Comparison of ENCODE assay signal across 15 mouse cellular contexts in the genomic region with DNA sequence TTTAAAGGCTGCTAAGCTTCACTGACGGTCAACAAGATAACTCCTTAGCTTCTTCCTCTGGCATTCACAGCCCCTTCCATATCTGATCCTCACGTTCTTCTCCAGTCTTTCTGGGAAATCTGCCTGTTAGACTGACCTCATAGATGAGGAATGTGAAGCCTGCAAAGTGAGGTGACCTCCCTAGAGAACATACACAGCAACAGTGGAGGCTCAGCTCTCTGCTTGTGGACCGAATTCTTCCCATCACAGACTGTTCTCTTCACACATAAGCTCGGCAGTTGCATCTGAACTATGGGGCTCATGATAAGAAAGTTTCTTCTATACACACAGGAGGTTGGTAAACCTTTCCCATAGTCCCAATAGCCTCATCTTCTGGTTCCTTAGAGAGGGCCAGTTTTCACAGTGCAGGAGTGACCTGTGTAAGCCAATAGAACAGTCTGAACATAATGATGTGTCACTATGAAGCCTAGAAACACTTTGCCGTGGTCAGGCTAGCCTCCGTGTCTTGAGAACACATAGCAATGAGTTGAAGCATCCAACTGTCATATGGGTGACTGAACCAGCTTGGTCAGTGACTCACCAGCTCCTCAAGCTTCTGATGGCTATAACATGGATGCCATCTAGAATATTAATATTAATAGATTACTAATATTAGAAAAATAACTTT.
A peak's percentile ranks its signal among the peaks of the same experiment; 100 is the strongest.
DNase-seq lines count a peak whose midpoint lies in the region; ATAC-seq lines count a peak whose summit lies in the region.
"Had no signal": no experiment of that assay in that cellular context is flagged by ENCODE, and none has a peak within 500 bp of the region (broad histone marks: within the 10 kb centered on the region; RNA-seq: fewer than 3 reads in every experiment).

No protein-coding gene starts in this region.

- 32% methylated on average over 6 of the region's 6 CpGs for WGBS in heart, embryonic 16.5 days

- no peak overlapping the region for H3K9ac ChIP-seq in heart, embryonic 16.5 days (ENCODE audit: low read length)
- H3K9ac ChIP-seq: forebrain, postnatal 0 days; liver, embryonic 12.5 days had no signal

- no peak overlapping the region for H3K4me3 ChIP-seq in heart, embryonic 16.5 days (ENCODE audit: low read length)
- H3K4me3 ChIP-seq: liver, embryonic 12.5 days; megakaryocyte, embryonic 14.5 days had no signal

- H3K36me3 ChIP-seq in heart, embryonic 16.5 days (ENCODE audit: control insufficient read depth, insufficient read depth), result no peaks in the 10 kb centered on the region
- H3K36me3 ChIP-seq: liver, embryonic 12.5 days had no signal

- peak overlapping the region; percentile 24; the same call in 1 of the 2 replicates for H3K27ac ChIP-seq in heart, embryonic 16.5 days (ENCODE audit: low read length)
- H3K27ac ChIP-seq: liver, embryonic 12.5 days had no signal

- H3K27me3 ChIP-seq in heart, embryonic 16.5 days (ENCODE audit: control insufficient read depth, insufficient read depth, low read length), result no peaks in the 10 kb centered on the region
- H3K27me3 ChIP-seq: liver, embryonic 12.5 days; megakaryocyte, embryonic 14.5 days had no signal

- H3K4me2 ChIP-seq in heart, embryonic 16.5 days (ENCODE audit: low read depth, low read length), result no peak overlapping the region
- H3K4me2 ChIP-seq: liver, embryonic 12.5 days had no signal

- H3K4me1 ChIP-seq in heart, embryonic 16.5 days (ENCODE audit: control insufficient read depth, insufficient read depth, low read length), result peaks cover 9% of the 10 kb centered on the region
- H3K4me1 ChIP-seq: liver, embryonic 12.5 days; megakaryocyte, embryonic 14.5 days had no signal

- DNase-seq in heart, postnatal 4 days, result no peak
- DNase-seq in 3134 (ENCODE audit: extremely low read depth, insufficient read length, low spot score) (peak; percentile 70), MN1 (ENCODE audit: low spot score) (peak; percentile 11), liver (no peak)
- peak; percentile 14 for DNase-seq in lung, postnatal 10 days
- DNase-seq in layer of hippocampus, adult 18-20 months (ENCODE audit: low spot score in 2 of 2), result no peak
- DNase-seq: adrenal gland, postnatal 25 days; cerebellum, postnatal 36 days; forebrain, postnatal 0 days; right cerebral cortex, postnatal 25 days; thymus, postnatal 4 days had no signal

- H3K9me3 ChIP-seq in heart, embryonic 16.5 days (replicated peaks; ENCODE audit: control insufficient read depth, low read length), result no peaks in the 10 kb centered on the region
- H3K9me3 ChIP-seq: liver, embryonic 12.5 days had no signal

- peak; percentile 70 for ATAC-seq in heart, embryonic 16.5 days (replicated peaks; ENCODE audit: extremely low read depth, insufficient read depth, low FRiP score)
- ATAC-seq: forebrain, postnatal 0 days; hindbrain, embryonic 16.5 days; liver, embryonic 12.5 days had no signal

Comparison
In these comparisons a context has a peak if more than half of its experiments do, and no peak if none do; other contexts are left out.
1. DNase-seq: peak in 3134 (single experiment), MN1 (single experiment) and lung, postnatal 10 days (single experiment); none in heart, postnatal 4 days (single experiment), liver (single experiment) and layer of hippocampus, adult 18-20 months (0 of 2).